Mouse (Mus musculus): ENCODE data around the gene Trmt61a.

DNA sequence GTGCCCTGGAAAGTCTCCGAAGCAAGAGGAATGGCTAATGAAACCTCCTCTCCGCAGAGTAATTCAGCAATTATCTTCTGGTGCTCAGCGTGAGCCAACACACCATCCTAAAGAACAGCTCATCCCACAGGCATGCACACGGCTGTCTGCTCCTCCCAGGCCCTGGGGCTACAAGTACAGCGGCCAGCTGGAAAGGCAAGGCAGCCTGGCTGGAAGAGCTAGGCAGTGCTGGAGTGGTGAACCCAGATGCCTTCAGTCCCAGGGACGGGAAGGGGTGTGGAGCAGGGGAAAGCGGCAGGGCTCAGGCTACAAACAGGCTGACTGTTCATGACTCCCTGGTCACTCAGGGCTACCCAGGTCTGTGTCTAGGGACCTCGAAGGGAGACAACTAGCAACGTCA, 26.7 kb downstream of the Trmt61a start:
- TF ChIP-seq CTCF (IDR thresholded peaks at IDR 0.05; ENCODE audit: borderline replicate concordance, insufficient read depth, low read length) (no peak), POLR2A (IDR thresholded peaks at IDR 0.05; ENCODE audit: low read depth, low read length) (peak; percentile 94)

Data from embryonic fibroblast, embryonic 13.5 days (primary cell).